Mouse (Mus musculus): ENCODE results near the gene Olfr750. TPM values are rescaled to one million over a fixed set of nuclear protein-coding genes. Genes with fewer than 3 reads are reported as not detected.

The Olfr750 gene
- polyA plus RNA-seq, 1 experiment from 2014 or later: not detected

- DNase-seq (ENCODE audit: low spot score): no peak
- Histone ChIP-seq H3K27ac (replicated peaks) (no peak overlapping the region), H3K9me3 (no peaks in the 10 kb centered on the region), H3K4me1 (peaks cover 20% of the 10 kb centered on the region), H3K36me3 (replicated peaks) (no peaks in the 10 kb centered on the region), H3K4me3 (no peak overlapping the region), H3K27me3 (replicated peaks; ENCODE audit: low read depth, poor library complexity, severe bottlenecking) (peaks cover 19% of the 10 kb centered on the region; the same call in 1 of the 2 replicates)
- WGBS: 77% methylated on average over 2 of the region's 2 CpGs
Measured at GRCm38 (mm10) chr14:51085086-51085485, 10.9 kb upstream of the Olfr750 start.

GRCm38 (mm10) chr14:51083805-51084204, 9.6 kb upstream of the Olfr750 start:
- WGBS: 5% methylated on average over 7 of the region's 7 CpGs
- Histone ChIP-seq H3K4me3 (peak overlapping the region; percentile 71), H3K27me3 (replicated peaks; ENCODE audit: low read depth, poor library complexity, severe bottlenecking) (peaks cover 25% of the 10 kb centered on the region; the same call in 1 of the 2 replicates), H3K4me1 (peaks cover 20% of the 10 kb centered on the region), H3K36me3 (replicated peaks) (no peaks in the 10 kb centered on the region), H3K9me3 (no peaks in the 10 kb centered on the region), H3K27ac (replicated peaks) (no peak overlapping the region)
- DNase-seq (ENCODE audit: low spot score): no peak

- 2% methylated on average over 40 of the region's 40 CpGs for WGBS
- H3K27ac ChIP-seq (replicated peaks): peak overlapping the region; percentile 35; the same call in 1 of the 2 replicates
- DNase-seq (ENCODE audit: low spot score): peak; percentile 77
- H3K4me1 ChIP-seq: peaks cover 20% of the 10 kb centered on the region
- H3K36me3 ChIP-seq (replicated peaks): no peaks in the 10 kb centered on the region
- H3K9me3 ChIP-seq: no peaks in the 10 kb centered on the region
- peaks cover 25% of the 10 kb centered on the region; the same call in 1 of the 2 replicates for H3K27me3 ChIP-seq (replicated peaks; ENCODE audit: low read depth, poor library complexity, severe bottlenecking)
- H3K4me3 ChIP-seq: peak overlapping the region; percentile 71
Measured at GRCm38 (mm10) chr14:51082599-51083581, 8.7 kb upstream of the Olfr750 start.

- peaks cover 20% of the 10 kb centered on the region for H3K4me1 ChIP-seq
- H3K4me3 ChIP-seq: no peak overlapping the region
- no peak for DNase-seq (ENCODE audit: low spot score)
- H3K9me3 ChIP-seq: no peaks in the 10 kb centered on the region
- no peak overlapping the region for H3K27ac ChIP-seq (replicated peaks)
- H3K36me3 ChIP-seq (replicated peaks): no peaks in the 10 kb centered on the region
- H3K27me3 ChIP-seq (replicated peaks; ENCODE audit: low read depth, poor library complexity, severe bottlenecking): peaks cover 18% of the 10 kb centered on the region; the same call in 1 of the 2 replicates
- WGBS: 81% methylated on average over 2 of the region's 2 CpGs
Measured at GRCm38 (mm10) chr14:51081035-51081434, 6.8 kb upstream of the Olfr750 start.

- peaks cover 11% of the 10 kb centered on the region; the same call in 1 of the 2 replicates for H3K27me3 ChIP-seq (replicated peaks; ENCODE audit: low read depth, poor library complexity, severe bottlenecking)
- no peak for DNase-seq (ENCODE audit: low spot score)
- H3K9me3 ChIP-seq: no peaks in the 10 kb centered on the region
- no peak overlapping the region for H3K27ac ChIP-seq (replicated peaks)
- WGBS: 78% methylated on average over 1 of the region's 1 CpGs
- no peaks in the 10 kb centered on the region for H3K36me3 ChIP-seq (replicated peaks)
- peaks cover 17% of the 10 kb centered on the region for H3K4me1 ChIP-seq
- H3K4me3 ChIP-seq: no peak overlapping the region
Measured at GRCm38 (mm10) chr14:51079180-51079579, 4.9 kb upstream of the Olfr750 start.

- no peaks in the 10 kb centered on the region for H3K36me3 ChIP-seq (replicated peaks)
- no peak overlapping the region for H3K4me3 ChIP-seq
- H3K9me3 ChIP-seq: no peaks in the 10 kb centered on the region
- no peak for DNase-seq (ENCODE audit: low spot score)
- H3K27me3 ChIP-seq (replicated peaks; ENCODE audit: low read depth, poor library complexity, severe bottlenecking): no peaks in the 10 kb centered on the region
- 93% methylated on average over 2 of the region's 2 CpGs for WGBS
- no peak overlapping the region for H3K27ac ChIP-seq (replicated peaks)
- H3K4me1 ChIP-seq: peaks cover 7% of the 10 kb centered on the region; the same call in 1 of the 2 replicates
Measured at GRCm38 (mm10) chr14:51069617-51070016, 4.6 kb downstream of the Olfr750 start.

GRCm38 (mm10) chr14:51068956-51069355, 5.3 kb downstream of the Olfr750 start:
- no peak for DNase-seq (ENCODE audit: low spot score)
- H3K9me3 ChIP-seq: no peaks in the 10 kb centered on the region
- H3K27me3 ChIP-seq (replicated peaks; ENCODE audit: low read depth, poor library complexity, severe bottlenecking): no peaks in the 10 kb centered on the region
- H3K36me3 ChIP-seq (replicated peaks): no peaks in the 10 kb centered on the region
- WGBS: 87% methylated on average over 5 of the region's 5 CpGs
- no peak overlapping the region for H3K4me3 ChIP-seq
- H3K27ac ChIP-seq (replicated peaks): no peak overlapping the region
- peaks cover 7% of the 10 kb centered on the region; the same call in 1 of the 2 replicates for H3K4me1 ChIP-seq

- no peaks in the 10 kb centered on the region for H3K36me3 ChIP-seq (replicated peaks)
- H3K9me3 ChIP-seq: no peaks in the 10 kb centered on the region
- 88% methylated on average over 5 of the region's 5 CpGs for WGBS
- no peak overlapping the region for H3K4me3 ChIP-seq
- peaks cover 8% of the 10 kb centered on the region for H3K4me1 ChIP-seq
- no peak for DNase-seq (ENCODE audit: low spot score)
- no peak overlapping the region for H3K27ac ChIP-seq (replicated peaks)
- peaks cover 5% of the 10 kb centered on the region; the same call in 1 of the 2 replicates for H3K27me3 ChIP-seq (replicated peaks; ENCODE audit: low read depth, poor library complexity, severe bottlenecking)
Measured at GRCm38 (mm10) chr14:51060761-51061160, 13.5 kb downstream of the Olfr750 start.

GRCm38 (mm10) chr14:51057401-51057831, 16.8 kb downstream of the Olfr750 start, which contains the start of gene Rnase12:
Gene Rnase12 (minus strand): TSS chr14:51057661.
- Histone ChIP-seq H3K4me1 (peaks cover 18% of the 10 kb centered on the region), H3K27me3 (replicated peaks; ENCODE audit: low read depth, poor library complexity, severe bottlenecking) (peaks cover 5% of the 10 kb centered on the region; the same call in 1 of the 2 replicates), H3K27ac (replicated peaks) (no peak within 1 kb of the TSS), H3K36me3 (replicated peaks) (no peaks in the 10 kb centered on the region), H3K4me3 (no peak within 1 kb of the TSS), H3K9me3 (no peaks in the 10 kb centered on the region)
- no peak for DNase-seq (ENCODE audit: low spot score)
- 74% methylated on average over 9 of the region's 9 CpGs for WGBS

- 38% methylated on average over 13 of the region's 13 CpGs for WGBS
- Histone ChIP-seq H3K36me3 (replicated peaks) (no peaks in the 10 kb centered on the region), H3K9me3 (no peaks in the 10 kb centered on the region), H3K4me3 (no peak overlapping the region), H3K4me1 (peaks cover 18% of the 10 kb centered on the region), H3K27me3 (replicated peaks; ENCODE audit: low read depth, poor library complexity, severe bottlenecking) (no peaks in the 10 kb centered on the region; the same call in 1 of the 2 replicates), H3K27ac (replicated peaks) (no peak overlapping the region)
- DNase-seq (ENCODE audit: low spot score): no peak
Measured at GRCm38 (mm10) chr14:51054243-51055237, 19.7 kb downstream of the Olfr750 start.

- Histone ChIP-seq H3K9me3 (no peaks in the 10 kb centered on the region), H3K36me3 (replicated peaks) (no peaks in the 10 kb centered on the region), H3K4me3 (no peak overlapping the region), H3K27ac (replicated peaks) (no peak overlapping the region), H3K4me1 (peaks cover 18% of the 10 kb centered on the region), H3K27me3 (replicated peaks; ENCODE audit: low read depth, poor library complexity, severe bottlenecking) (no peaks in the 10 kb centered on the region; the same call in 1 of the 2 replicates)
- no peak for DNase-seq (ENCODE audit: low spot score)
- 63% methylated on average over 5 of the region's 5 CpGs for WGBS
Measured at GRCm38 (mm10) chr14:51053176-51053575, 21.1 kb downstream of the Olfr750 start.

- H3K4me1 ChIP-seq: peaks cover 18% of the 10 kb centered on the region
- WGBS: 59% methylated on average over 5 of the region's 5 CpGs
- H3K36me3 ChIP-seq (replicated peaks): no peaks in the 10 kb centered on the region
- H3K27ac ChIP-seq (replicated peaks): no peak overlapping the region
- H3K27me3 ChIP-seq (replicated peaks; ENCODE audit: low read depth, poor library complexity, severe bottlenecking): no peaks in the 10 kb centered on the region; the same call in 1 of the 2 replicates
- H3K9me3 ChIP-seq: no peaks in the 10 kb centered on the region
- H3K4me3 ChIP-seq: no peak overlapping the region
- DNase-seq (ENCODE audit: low spot score): no peak
Measured at GRCm38 (mm10) chr14:51051941-51052340, 22.3 kb downstream of the Olfr750 start.
